Mouse (Mus musculus) embryonic fibroblast, embryonic 13.5 days (primary cell): ENCODE data around the gene Pex7.

Experiments
- CTCF ChIP-seq: IDR thresholded peaks from 2 replicates; pipeline ENCODE4 v1.5.1; 2011; ENCODE audit warnings: mild to moderate bottlenecking, control low read depth, low read length, moderate library complexity, borderline replicate concordance; ENCODE audit not compliant: insufficient read depth
- POLR2A ChIP-seq: IDR thresholded peaks from 2 replicates; pipeline ENCODE4 v1.6.1; 2011; ENCODE audit warnings: low read depth, mild to moderate bottlenecking, control low read depth, low read length, moderate library complexity

DNA sequence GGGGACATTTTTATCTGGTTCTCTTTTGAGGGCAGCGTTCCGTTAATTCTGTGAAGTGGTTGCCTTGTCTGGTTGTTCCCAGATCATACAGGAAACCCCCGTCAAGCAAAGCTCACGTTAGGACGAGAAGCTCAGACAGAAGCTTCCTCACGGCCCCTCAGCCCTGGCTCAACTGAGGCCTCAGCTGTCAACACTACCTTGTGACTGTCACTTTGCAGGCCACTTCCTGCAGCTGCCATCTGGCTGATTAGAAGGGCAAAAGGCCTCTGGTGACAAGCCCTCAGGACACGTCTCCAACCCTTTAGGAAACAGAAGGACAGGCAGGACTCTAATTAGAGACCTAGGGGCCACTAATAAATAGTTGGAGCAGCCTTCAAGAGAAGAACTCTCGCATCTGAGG, 92.1 kb downstream of the Pex7 start:
- TF ChIP-seq CTCF (no peak), POLR2A (no peak)
